Mouse (Mus musculus) midbrain, embryonic 14.5 days (tissue): Measurements from ENCODE around the gene Ahnak. TPM values are rescaled to one million over a fixed set of nuclear protein-coding genes. Genes with fewer than 3 reads are reported as not detected.

Experiments
- ATAC-seq: fragments of 200-750 bp; cut with Nextera tagmentation; 2 replicates; pipeline ENCODE4 v1.8.0; 2017; ENCODE audit warnings: moderate number of reproducible peaks, moderate library complexity; ENCODE audit not compliant: low FRiP score, low TSS enrichment
- DNase-seq: peaks from one replicate; pipeline ENCODE4 v3.0.0-alpha.2; 2015
- H3K27ac ChIP-seq: fragments of 300-500 bp; sonication (generic); replicated peaks from 2 replicates; pipeline ENCODE4 v1.5.1; 2014; ENCODE audit warnings: mild to moderate bottlenecking, low read depth, low read length, moderate library complexity
- H3K27me3 ChIP-seq: fragments of 300-500 bp; sonication (generic); 2 replicates; pipeline ENCODE4 v1.6.1; 2014; ENCODE audit warnings: low read length, control low read depth, mixed read lengths; ENCODE audit not compliant: control insufficient read depth, insufficient read depth
- H3K36me3 ChIP-seq: fragments of 300-500 bp; sonication (generic); 2 replicates; pipeline ENCODE4 v1.6.1; 2014; ENCODE audit warnings: low read length, control low read depth; ENCODE audit not compliant: control insufficient read depth, insufficient read depth
- H3K4me1 ChIP-seq: fragments of 300-500 bp; sonication (generic); 2 replicates; pipeline ENCODE4 v1.6.1; 2014; ENCODE audit warnings: mild to moderate bottlenecking, antibody characterized with exemption, low read length, control low read depth; ENCODE audit not compliant: control insufficient read depth, insufficient read depth
- H3K4me2 ChIP-seq: fragments of 300-500 bp; sonication (generic); 2 replicates; pipeline ENCODE4 v1.6.1; 2014; ENCODE audit warnings: mild to moderate bottlenecking, low read length, moderate library complexity
- H3K4me3 ChIP-seq: fragments of 300-500 bp; sonication (generic); replicated peaks from 2 replicates; pipeline ENCODE4 v1.5.1; 2014; ENCODE audit warnings: low read depth, low read length
- H3K9ac ChIP-seq: fragments of 300-500 bp; sonication (generic); replicated peaks from 2 replicates; pipeline ENCODE4 v1.6.1; 2014; ENCODE audit warnings: mild to moderate bottlenecking, low read length, moderate library complexity
- H3K9me3 ChIP-seq: fragments of 300-500 bp; sonication (generic); 2 replicates; pipeline ENCODE4 v1.6.1; 2016; ENCODE audit warnings: low read length, control low read depth, mixed read lengths; ENCODE audit not compliant: control insufficient read depth
- WGBS: fragments of 180-500 bp; shearing (Covaris S2); extraction: QIAGEN DNeasy Blood & Tissue Kit; methylation state at CpG from one replicate; pipeline ENCODE4 v1.1.7; 2014; 5-methylcytosine and 5-hydroxymethylcytosine counted together
- polyA plus RNA-seq: library from polyadenylated mRNA; unstranded; fragments of >200 nt; fragmentation: Nextera tagmentation; extraction: Ambion mirVana; gene quantifications from 2 replicates; pipeline ENCODE4 v1.2.1, GENCODE M21; 2014

Ahnak gene
- polyA plus RNA-seq, 1 experiment from 2014 or later = 4.2 TPM

- peak overlapping the region; percentile 40 for H3K4me3 ChIP-seq
- DNase-seq (peak; percentile 67), ATAC-seq (peak; percentile 51)
- no peaks in the 10 kb centered on the region for H3K36me3 ChIP-seq
- under 1% methylated on average over 53 of the region's 53 CpGs for WGBS
- H3K4me1 ChIP-seq = peaks cover 30% of the 10 kb centered on the region
- H3K27ac ChIP-seq = no peak overlapping the region
- H3K4me2 ChIP-seq = peak overlapping the region; percentile 78
- H3K9ac ChIP-seq = peak overlapping the region; percentile 51; the same call in 1 of the 2 replicates
- peaks cover 40% of the 10 kb centered on the region for H3K27me3 ChIP-seq
- H3K9me3 ChIP-seq = no peaks in the 10 kb centered on the region
Observed at GRCm38 (mm10) chr19:8989567-8990431, 715 bp downstream of the Ahnak start.

- Histone ChIP-seq H3K4me3 (peak overlapping the region; percentile 40), H3K9me3 (no peaks in the 10 kb centered on the region), H3K4me1 (peaks cover 22% of the 10 kb centered on the region), H3K27me3 (peaks cover 40% of the 10 kb centered on the region), H3K4me2 (peak overlapping the region; percentile 78), H3K36me3 (no peaks in the 10 kb centered on the region), H3K9ac (peak overlapping the region; percentile 36; the same call in 1 of the 2 replicates), H3K27ac (no peak overlapping the region)
- WGBS = 19% methylated on average over 15 of the region's 15 CpGs
- DNase-seq (no peak), ATAC-seq (peak; percentile 41)
Observed at GRCm38 (mm10) chr19:8990432-8991102, 1.5 kb downstream of the Ahnak start.

DNA sequence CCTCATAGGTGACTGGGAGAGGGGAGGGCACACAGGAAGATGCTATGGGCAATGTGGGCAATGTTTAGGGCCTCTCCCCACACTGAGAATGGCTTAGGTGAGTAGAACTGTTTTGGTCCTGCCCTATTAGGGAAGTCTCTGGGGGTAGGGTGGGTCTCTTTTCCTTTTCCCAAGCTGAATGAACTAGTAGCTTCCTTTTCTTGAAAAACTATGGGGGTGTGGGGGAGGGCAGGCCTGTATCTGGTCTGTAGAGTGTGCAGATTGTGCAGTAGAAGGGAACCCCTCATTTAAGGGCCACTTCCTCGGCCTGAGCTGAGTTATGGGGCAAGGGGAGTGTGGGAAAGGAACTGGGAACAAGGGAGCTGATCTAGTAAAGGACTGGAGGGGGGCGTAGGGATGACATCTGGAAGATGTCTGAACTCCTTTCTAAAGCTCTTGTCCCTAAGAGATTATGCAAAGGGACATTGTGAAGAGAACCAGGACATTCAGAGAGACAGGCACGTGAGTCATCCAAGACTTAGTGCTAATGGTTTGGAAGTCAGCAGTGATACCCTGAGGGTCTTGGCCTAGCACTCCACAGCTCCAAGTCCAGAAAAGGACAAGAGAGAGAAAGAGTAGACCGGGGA, 2.3 kb downstream of the Ahnak start:
- no peaks in the 10 kb centered on the region for H3K36me3 ChIP-seq
- H3K4me2 ChIP-seq = no peak overlapping the region
- no peak overlapping the region for H3K27ac ChIP-seq
- H3K4me1 ChIP-seq = peaks cover 18% of the 10 kb centered on the region; the same call in 1 of the 2 replicates
- no peaks in the 10 kb centered on the region for H3K9me3 ChIP-seq
- no peak overlapping the region for H3K9ac ChIP-seq
- no peak for DNase-seq
- H3K4me3 ChIP-seq = no peak overlapping the region; the same call in 1 of the 2 replicates
- H3K27me3 ChIP-seq = peaks cover 40% of the 10 kb centered on the region
- no peak for ATAC-seq
- WGBS = 70% methylated on average over 4 of the region's 4 CpGs

DNA sequence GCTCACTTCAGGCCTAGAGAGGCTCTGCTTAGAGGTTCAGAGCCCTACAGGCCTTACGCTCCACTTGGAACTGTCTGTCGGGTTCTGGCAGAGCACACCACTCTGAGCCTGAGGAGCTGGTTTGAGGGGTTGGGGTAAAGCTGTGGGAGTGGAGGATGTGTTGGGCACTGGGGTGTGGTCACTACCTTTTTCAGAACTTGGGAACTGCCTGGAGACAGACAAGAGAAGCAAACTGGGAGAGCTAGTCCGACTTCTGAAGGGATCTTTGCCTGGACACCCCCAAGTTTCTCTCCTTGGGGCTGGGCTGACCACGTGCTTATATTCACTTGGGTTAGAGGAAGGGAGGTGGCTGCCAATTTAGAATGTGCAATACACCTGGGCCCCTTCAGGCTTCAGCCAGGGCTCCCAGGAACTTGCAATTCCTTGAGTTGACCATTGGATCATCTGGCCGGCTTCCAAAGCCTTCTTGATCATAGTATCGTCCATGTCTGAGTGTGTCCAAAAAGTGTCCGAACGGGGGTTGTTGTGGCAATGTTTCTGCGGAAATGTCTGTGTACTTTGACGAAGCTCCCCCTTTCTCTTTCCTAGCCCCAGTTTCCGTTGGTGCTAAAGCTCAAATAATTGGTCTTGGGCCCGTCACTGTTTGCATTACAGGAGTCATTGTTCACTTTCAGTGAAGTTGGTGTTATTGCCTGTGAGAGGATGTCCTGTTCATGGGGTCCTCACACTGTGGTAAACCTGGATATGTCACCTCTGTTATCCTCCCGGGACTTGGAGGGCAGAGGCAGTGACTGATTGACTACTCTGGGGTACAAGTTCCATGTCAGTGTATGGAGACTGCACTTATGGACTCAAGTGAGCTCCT, 3.0 kb downstream of the Ahnak start:
- Histone ChIP-seq H3K4me1 (peaks cover 18% of the 10 kb centered on the region; the same call in 1 of the 2 replicates), H3K36me3 (no peaks in the 10 kb centered on the region), H3K4me2 (no peak overlapping the region), H3K27me3 (peaks cover 40% of the 10 kb centered on the region), H3K9ac (no peak overlapping the region), H3K27ac (no peak overlapping the region), H3K4me3 (no peak overlapping the region), H3K9me3 (no peaks in the 10 kb centered on the region)
- 86% methylated on average over 13 of the region's 13 CpGs for WGBS
- ATAC-seq (no peak), DNase-seq (no peak)

GRCm38 (mm10) chr19:8992769-8993624, 3.9 kb downstream of the Ahnak start:
- peaks cover 18% of the 10 kb centered on the region; the same call in 1 of the 2 replicates for H3K4me1 ChIP-seq
- 36% methylated on average over 12 of the region's 12 CpGs for WGBS
- no peak overlapping the region for H3K4me3 ChIP-seq
- no peak overlapping the region for H3K27ac ChIP-seq
- no peaks in the 10 kb centered on the region for H3K9me3 ChIP-seq
- H3K36me3 ChIP-seq = no peaks in the 10 kb centered on the region
- H3K9ac ChIP-seq = no peak overlapping the region
- H3K4me2 ChIP-seq = no peak overlapping the region
- no peak for ATAC-seq
- H3K27me3 ChIP-seq = peaks cover 34% of the 10 kb centered on the region
- peak; percentile 73 for DNase-seq

GRCm38 (mm10) chr19:8993625-8993912, 4.5 kb downstream of the Ahnak start:
- H3K9ac ChIP-seq = no peak overlapping the region
- no peak for ATAC-seq
- H3K4me2 ChIP-seq = no peak overlapping the region
- no peak for DNase-seq
- peaks cover 18% of the 10 kb centered on the region; the same call in 1 of the 2 replicates for H3K4me1 ChIP-seq
- H3K36me3 ChIP-seq = no peaks in the 10 kb centered on the region
- no peak overlapping the region for H3K27ac ChIP-seq
- no peak overlapping the region for H3K4me3 ChIP-seq
- H3K27me3 ChIP-seq = peaks cover 28% of the 10 kb centered on the region
- no peaks in the 10 kb centered on the region for H3K9me3 ChIP-seq
- 39% methylated on average over 2 of the region's 2 CpGs for WGBS

DNA sequence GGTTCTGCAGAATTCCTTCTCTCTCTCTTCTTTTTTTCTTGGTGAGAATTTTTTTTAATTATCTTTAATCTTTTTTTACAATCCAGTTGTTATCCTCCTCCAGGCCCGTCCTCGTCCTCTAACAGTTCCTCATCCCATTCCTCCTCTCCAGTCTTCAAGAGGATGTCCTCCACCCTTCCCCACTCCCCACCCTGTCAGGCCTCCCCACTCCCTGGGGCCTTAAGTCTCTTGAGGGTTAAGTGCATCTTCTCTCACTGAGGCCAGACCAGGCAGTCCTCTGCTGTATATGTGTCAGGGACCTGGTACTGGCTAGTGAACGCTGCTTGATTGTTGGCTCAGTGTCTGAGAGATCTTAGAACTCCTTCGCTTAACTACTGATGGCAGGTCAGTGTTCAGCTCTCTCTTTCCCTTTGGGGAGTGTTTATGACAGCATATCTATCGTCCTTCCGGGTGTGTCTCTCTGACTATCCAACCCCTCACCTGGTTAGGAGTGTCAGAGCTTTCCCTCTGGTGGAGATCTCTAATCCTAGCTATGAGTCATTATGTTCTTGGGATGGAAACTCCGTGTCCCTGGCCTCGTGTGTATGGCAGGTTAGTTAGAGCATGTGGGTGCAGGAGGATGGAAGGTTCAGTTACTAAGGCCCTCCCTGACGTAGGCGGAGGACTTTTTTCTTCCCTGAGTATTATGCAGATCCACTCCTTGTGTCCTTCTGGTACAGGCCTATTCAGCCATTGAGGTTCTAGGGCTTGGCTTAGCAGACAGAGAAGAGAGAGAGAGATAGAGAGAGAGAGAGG, 5.9 kb downstream of the Ahnak start:
- 77% methylated on average over 10 of the region's 10 CpGs for WGBS
- peaks cover 8% of the 10 kb centered on the region; the same call in 1 of the 2 replicates for H3K4me1 ChIP-seq
- no peak for ATAC-seq
- no peak overlapping the region for H3K4me3 ChIP-seq
- H3K9ac ChIP-seq = no peak overlapping the region
- H3K36me3 ChIP-seq = no peaks in the 10 kb centered on the region
- H3K27ac ChIP-seq = no peak overlapping the region
- DNase-seq = no peak
- no peaks in the 10 kb centered on the region for H3K9me3 ChIP-seq
- 0 out of 2 replicates have a peak, but pooled peaks cover 14% of the 10 kb centered on the region for H3K27me3 ChIP-seq
- H3K4me2 ChIP-seq = no peak overlapping the region
